Mouse (Mus musculus): ENCODE results near the gene Ksr1. TPM values are rescaled to one million over a fixed set of nuclear protein-coding genes. Genes with fewer than 3 reads are reported as not detected.
A peak's percentile ranks its signal among the peaks of the same experiment; 100 is the strongest.

The Ksr1 gene
- polyA plus RNA-seq, 2 experiments = 1.7 to 4.0 TPM

DNA sequence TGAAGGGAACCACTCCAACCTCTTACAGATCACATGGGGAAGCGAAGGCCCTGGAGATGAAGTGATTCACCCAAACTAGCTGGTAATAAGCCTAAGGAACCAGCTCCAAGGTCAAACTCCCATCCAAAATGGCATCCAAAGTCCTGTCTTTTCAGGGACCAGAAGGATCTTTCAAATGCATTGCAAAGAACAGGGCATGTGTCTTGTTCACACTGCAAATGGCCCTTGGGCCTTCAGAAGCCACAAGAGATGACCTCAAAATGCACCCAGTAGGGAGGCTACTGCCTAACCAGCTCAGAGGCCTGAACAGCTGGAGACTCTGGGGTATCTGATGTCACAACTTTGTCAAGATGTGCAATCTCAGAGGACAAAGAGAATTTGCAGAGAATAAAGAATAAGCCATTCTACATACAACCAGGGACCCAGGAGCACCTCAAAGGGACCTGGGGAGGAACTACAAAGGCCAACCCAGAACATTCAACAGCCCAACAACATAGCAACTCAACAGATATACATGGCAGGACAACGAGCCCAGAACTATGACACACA, 2.1 kb downstream of the Ksr1 start:
- H3K4me3 ChIP-seq (ENCODE audit: insufficient read depth in 1 of 2, low read depth in 2 of 2, low read length in 2 of 2) = no peak overlapping the region
- TF ChIP-seq CTCF (IDR thresholded peaks at IDR 0.05; ENCODE audit: low read depth) (no peak), EP300 (IDR thresholded peaks at IDR 0.05; ENCODE audit: low read depth) (no peak)
- no peak overlapping the region for H3K9ac ChIP-seq (replicated peaks)
- H3K9me3 ChIP-seq (ENCODE audit: control insufficient read depth, low read length) = no peaks in the 10 kb centered on the region
- 68% methylated on average over 2 of the region's 2 CpGs for WGBS (ENCODE audit: insufficient replicate concordance)
- no peaks in the 10 kb centered on the region for H3K36me3 ChIP-seq (replicated peaks; ENCODE audit: control insufficient read depth, insufficient read depth, low read depth)
- no peak overlapping the region for H3K27ac ChIP-seq
- no peak overlapping the region for H3K4me2 ChIP-seq (ENCODE audit: low read depth)
- H3K27me3 ChIP-seq (ENCODE audit: control insufficient read depth, insufficient read depth, low read length) = no peaks in the 10 kb centered on the region
- DNase-seq (ENCODE audit: low read depth in 3 of 3, low spot score in 3 of 3) = no peak
- ATAC-seq (ENCODE audit: insufficient read depth) = no peak
- H3K4me1 ChIP-seq (replicated peaks; ENCODE audit: control insufficient read depth in 2 of 2, insufficient read depth in 2 of 2, low read length in 1 of 2) = peaks cover 0 to 23% of the 10 kb centered on the region in 2 experiments; a peak in 2 of 4 replicates

GRCm38 (mm10) chr11:79143322-79143721, 2.9 kb downstream of the Ksr1 start:
- Histone ChIP-seq H3K36me3 (replicated peaks; ENCODE audit: control insufficient read depth, insufficient read depth, low read depth) (no peaks in the 10 kb centered on the region), H3K4me2 (ENCODE audit: low read depth) (no peak overlapping the region), H3K9ac (replicated peaks) (no peak overlapping the region), H3K4me1 (replicated peaks; ENCODE audit: control insufficient read depth in 2 of 2, insufficient read depth in 2 of 2, low read length in 1 of 2) (peaks cover 0 to 23% of the 10 kb centered on the region in 2 experiments; a peak in 2 of 4 replicates), H3K27ac (no peak overlapping the region), H3K4me3 (ENCODE audit: insufficient read depth in 1 of 2, low read depth in 2 of 2, low read length in 2 of 2) (no peak overlapping the region), H3K27me3 (ENCODE audit: control insufficient read depth, insufficient read depth, low read length) (no peaks in the 10 kb centered on the region), H3K9me3 (ENCODE audit: control insufficient read depth, low read length) (no peaks in the 10 kb centered on the region)
- ATAC-seq (ENCODE audit: insufficient read depth) (no peak), DNase-seq (ENCODE audit: low read depth in 3 of 3, low spot score in 3 of 3) (no peak)
- TF ChIP-seq EP300 (IDR thresholded peaks at IDR 0.05; ENCODE audit: low read depth) = no peak
- TF ChIP-seq CTCF (IDR thresholded peaks at IDR 0.05; ENCODE audit: low read depth) = no peak
- WGBS (ENCODE audit: insufficient replicate concordance) = 72% methylated on average over 3 of the region's 3 CpGs

DNA sequence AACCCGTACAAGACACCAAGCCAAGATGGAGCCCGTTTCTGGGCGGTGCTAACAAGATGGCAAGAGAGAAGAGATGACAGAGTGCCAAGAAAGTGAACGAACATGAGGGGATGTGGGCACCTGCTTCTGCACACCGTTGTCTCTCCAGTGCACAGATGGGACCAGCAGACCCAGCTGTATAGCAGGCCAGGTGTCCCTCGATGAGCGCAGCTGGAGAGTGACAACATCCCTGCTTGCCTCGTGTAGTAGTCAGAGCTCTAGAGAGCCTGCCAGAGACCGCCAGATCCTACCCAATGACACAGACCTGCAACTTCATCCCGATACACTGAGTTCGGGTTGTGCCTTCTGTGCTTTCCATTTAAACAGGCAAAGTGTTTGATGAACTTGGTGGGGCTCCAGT, 3.8 kb downstream of the Ksr1 start:
- peaks cover 0 to 23% of the 10 kb centered on the region in 2 experiments; a peak in 2 of 4 replicates for H3K4me1 ChIP-seq (replicated peaks; ENCODE audit: control insufficient read depth in 2 of 2, insufficient read depth in 2 of 2, low read length in 1 of 2)

DNA sequence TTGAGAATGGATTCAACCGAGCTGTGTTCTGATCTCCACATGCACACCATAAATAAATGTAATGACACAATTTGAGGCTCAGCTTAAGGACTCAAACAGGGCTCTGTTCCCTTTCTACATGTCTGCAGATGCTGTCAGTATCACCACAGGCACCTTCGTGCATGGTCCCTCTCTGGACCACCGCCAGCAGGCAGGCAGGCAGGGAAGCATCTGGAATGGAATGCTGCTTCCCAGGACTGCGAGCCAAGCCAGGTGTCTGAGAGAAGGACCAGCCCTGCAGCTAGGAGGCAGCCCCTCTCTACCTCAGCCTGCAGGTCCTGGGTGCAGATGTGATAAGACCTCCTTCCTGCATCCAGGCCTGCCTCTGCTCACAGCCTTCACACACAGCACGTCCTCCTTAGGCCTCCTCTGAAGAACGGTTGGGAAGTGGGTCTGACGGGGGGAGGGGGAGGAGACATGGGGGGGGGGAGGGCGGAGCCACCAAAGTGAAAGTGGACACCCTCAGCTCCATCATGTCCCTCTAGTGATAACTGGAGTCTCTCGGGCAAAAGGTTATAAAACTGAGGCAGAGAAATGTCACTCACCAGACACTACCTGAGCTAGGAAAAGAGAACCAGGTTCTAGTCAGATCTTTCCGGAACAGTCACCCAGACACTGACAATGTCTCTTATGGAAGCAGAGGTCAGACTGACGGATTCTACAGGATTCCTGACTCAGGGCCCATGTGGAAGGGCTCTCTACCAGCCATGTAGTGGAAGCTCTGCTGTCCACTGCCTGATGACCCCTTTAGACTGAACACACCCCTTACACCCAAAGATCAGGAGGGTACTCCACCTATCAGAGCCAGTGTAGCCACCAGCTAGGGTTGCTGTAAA, 4.7 kb downstream of the Ksr1 start:
- Histone ChIP-seq H3K9me3 (ENCODE audit: control insufficient read depth, low read length) (no peaks in the 10 kb centered on the region), H3K4me2 (ENCODE audit: low read depth) (no peak overlapping the region), H3K27ac (no peak overlapping the region), H3K4me3 (ENCODE audit: insufficient read depth in 1 of 2, low read depth in 2 of 2, low read length in 2 of 2) (no peak overlapping the region), H3K27me3 (ENCODE audit: control insufficient read depth, insufficient read depth, low read length) (no peaks in the 10 kb centered on the region), H3K4me1 (replicated peaks; ENCODE audit: control insufficient read depth in 2 of 2, insufficient read depth in 2 of 2, low read length in 1 of 2) (peaks cover 0 to 20% of the 10 kb centered on the region in 2 experiments; a peak in 2 of 4 replicates), H3K36me3 (replicated peaks; ENCODE audit: control insufficient read depth, insufficient read depth, low read depth) (no peaks in the 10 kb centered on the region), H3K9ac (replicated peaks) (no peak overlapping the region)
- DNase-seq (ENCODE audit: low read depth in 3 of 3, low spot score in 3 of 3) (no peak), ATAC-seq (ENCODE audit: insufficient read depth) (no peak)
- no peak for TF ChIP-seq EP300 (IDR thresholded peaks at IDR 0.05; ENCODE audit: low read depth)
- peak; percentile 24; the same call in 1 of the 2 replicates for TF ChIP-seq CTCF (IDR thresholded peaks at IDR 0.05; ENCODE audit: low read depth)
- 31% methylated on average over 11 of the region's 11 CpGs for WGBS (ENCODE audit: insufficient replicate concordance)

More for the DNA sequence above, 3.8 kb downstream of the Ksr1 start:
- Histone ChIP-seq H3K4me2 (ENCODE audit: low read depth) (no peak overlapping the region), H3K36me3 (replicated peaks; ENCODE audit: control insufficient read depth, insufficient read depth, low read depth) (no peaks in the 10 kb centered on the region), H3K27me3 (ENCODE audit: control insufficient read depth, insufficient read depth, low read length) (no peaks in the 10 kb centered on the region), H3K9ac (replicated peaks) (no peak overlapping the region), H3K9me3 (ENCODE audit: control insufficient read depth, low read length) (no peaks in the 10 kb centered on the region), H3K27ac (no peak overlapping the region), H3K4me3 (ENCODE audit: insufficient read depth in 1 of 2, low read depth in 2 of 2, low read length in 2 of 2) (no peak overlapping the region)
- 72% methylated on average over 11 of the region's 11 CpGs for WGBS (ENCODE audit: insufficient replicate concordance)
- no peak for ATAC-seq (ENCODE audit: insufficient read depth)
- TF ChIP-seq EP300 (IDR thresholded peaks at IDR 0.05; ENCODE audit: low read depth) (no peak), CTCF (IDR thresholded peaks at IDR 0.05; ENCODE audit: low read depth) (no peak)
- no peak for DNase-seq (ENCODE audit: low read depth in 3 of 3, low spot score in 3 of 3)

DNA sequence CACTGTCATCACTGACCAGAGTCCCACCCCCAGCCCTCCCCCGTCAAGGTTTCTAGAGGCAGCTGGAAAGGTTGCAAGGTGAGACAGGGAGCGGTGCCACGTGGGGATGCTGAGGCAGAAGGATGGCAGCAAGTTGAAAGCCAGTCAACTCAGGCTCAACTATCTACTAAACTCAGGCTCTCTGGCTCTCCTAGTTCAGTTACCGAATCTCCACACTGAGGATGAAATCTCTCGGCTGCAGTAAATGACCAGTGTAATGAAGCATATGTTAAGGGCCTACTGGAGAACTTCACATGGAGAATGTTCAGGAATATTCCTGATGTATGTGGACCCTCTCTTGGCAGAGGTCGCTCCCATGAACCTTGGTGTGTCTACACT, 5.7 kb downstream of the Ksr1 start:
- 81% methylated on average over 6 of the region's 6 CpGs for WGBS (ENCODE audit: insufficient replicate concordance)
- H3K27ac ChIP-seq = no peak overlapping the region

More for the DNA sequence above, 5.7 kb downstream of the Ksr1 start:
- peaks cover 0 to 23% of the 10 kb centered on the region in 2 experiments; a peak in 2 of 4 replicates for H3K4me1 ChIP-seq (replicated peaks; ENCODE audit: control insufficient read depth in 2 of 2, insufficient read depth in 2 of 2, low read length in 1 of 2)
- H3K9ac ChIP-seq (replicated peaks) = no peak overlapping the region
- no peaks in the 10 kb centered on the region for H3K9me3 ChIP-seq (ENCODE audit: control insufficient read depth, low read length)
- ATAC-seq (ENCODE audit: insufficient read depth) (no peak), DNase-seq (ENCODE audit: low read depth in 3 of 3, low spot score in 3 of 3) (no peak)
- no peak for TF ChIP-seq CTCF (IDR thresholded peaks at IDR 0.05; ENCODE audit: low read depth)
- TF ChIP-seq EP300 (IDR thresholded peaks at IDR 0.05; ENCODE audit: low read depth) = no peak
- no peak overlapping the region for H3K4me2 ChIP-seq (ENCODE audit: low read depth)
- no peak overlapping the region for H3K4me3 ChIP-seq (ENCODE audit: insufficient read depth in 1 of 2, low read depth in 2 of 2, low read length in 2 of 2)
- no peaks in the 10 kb centered on the region for H3K36me3 ChIP-seq (replicated peaks; ENCODE audit: control insufficient read depth, insufficient read depth, low read depth)
- no peaks in the 10 kb centered on the region for H3K27me3 ChIP-seq (ENCODE audit: control insufficient read depth, insufficient read depth, low read length)

All from liver, embryonic 14.5 days (tissue).